Mouse (Mus musculus) liver, embryonic 16.5 days (tissue): ENCODE data around the gene 4933415A04Rik. TPM values are rescaled to one million over a fixed set of nuclear protein-coding genes. Genes with fewer than 3 reads are reported as not detected.

Source experiments
- ATAC-seq: fragments of 200-750 bp; cut with Nextera tagmentation; 2 replicates; pipeline ENCODE4 v1.8.0; 2017; ENCODE audit warnings: low read depth, mild to moderate bottlenecking, moderate number of reproducible peaks, moderate library complexity
- H3K27ac ChIP-seq: fragments of 300-500 bp; sonication (generic); 2 replicates; pipeline ENCODE4 v1.5.1; 2014; ENCODE audit warnings: mild to moderate bottlenecking, low read length
- H3K27me3 ChIP-seq: fragments of 300-500 bp; sonication (generic); 2 replicates; pipeline ENCODE4 v1.6.1; 2014; ENCODE audit warnings: low read depth, low read length, mixed read lengths; ENCODE audit not compliant: control insufficient read depth, insufficient read depth
- H3K36me3 ChIP-seq: fragments of 300-500 bp; sonication (generic); 2 replicates; pipeline ENCODE4 v1.6.1; 2014; ENCODE audit warnings: mild to moderate bottlenecking; ENCODE audit not compliant: control insufficient read depth, insufficient read depth
- H3K4me1 ChIP-seq: fragments of 300-500 bp; sonication (generic); 2 replicates; pipeline ENCODE4 v1.6.1; 2014; ENCODE audit warnings: low read depth, low read length, mixed read lengths; ENCODE audit not compliant: control insufficient read depth
- H3K4me2 ChIP-seq: fragments of 300-500 bp; sonication (generic); 2 replicates; pipeline ENCODE4 v1.6.1; 2014; ENCODE audit warnings: low read depth, low read length, mixed read lengths
- H3K4me3 ChIP-seq: fragments of 300-500 bp; sonication (generic); 2 replicates; pipeline ENCODE4 v1.5.1; 2014; ENCODE audit warnings: low read depth, mild to moderate bottlenecking, low read length
- H3K9ac ChIP-seq: fragments of 300-500 bp; sonication (generic); 2 replicates; pipeline ENCODE4 v1.6.1; 2014; ENCODE audit warnings: low read depth, low read length
- H3K9me3 ChIP-seq: fragments of 300-500 bp; sonication (generic); replicated peaks from 2 replicates; pipeline ENCODE4 v1.6.1; 2016; ENCODE audit warnings: low read length; ENCODE audit not compliant: control insufficient read depth
- WGBS: fragments of 180-500 bp; shearing (Covaris S2); extraction: QIAGEN DNeasy Blood & Tissue Kit; methylation state at CpG from one replicate; pipeline ENCODE4 v1.1.7; 2014; ENCODE audit not compliant: insufficient replicate concordance; 5-methylcytosine and 5-hydroxymethylcytosine counted together
- polyA plus RNA-seq: library from polyadenylated mRNA; unstranded; fragments of >200 nt; fragmentation: Nextera tagmentation; extraction: Ambion mirVana; gene quantifications from 2 replicates; pipeline ENCODE4 v1.2.1, GENCODE M21; 2015

The 4933415A04Rik gene
- polyA plus RNA-seq, 1 experiment from 2014 or later: 0.71 TPM

DNA sequence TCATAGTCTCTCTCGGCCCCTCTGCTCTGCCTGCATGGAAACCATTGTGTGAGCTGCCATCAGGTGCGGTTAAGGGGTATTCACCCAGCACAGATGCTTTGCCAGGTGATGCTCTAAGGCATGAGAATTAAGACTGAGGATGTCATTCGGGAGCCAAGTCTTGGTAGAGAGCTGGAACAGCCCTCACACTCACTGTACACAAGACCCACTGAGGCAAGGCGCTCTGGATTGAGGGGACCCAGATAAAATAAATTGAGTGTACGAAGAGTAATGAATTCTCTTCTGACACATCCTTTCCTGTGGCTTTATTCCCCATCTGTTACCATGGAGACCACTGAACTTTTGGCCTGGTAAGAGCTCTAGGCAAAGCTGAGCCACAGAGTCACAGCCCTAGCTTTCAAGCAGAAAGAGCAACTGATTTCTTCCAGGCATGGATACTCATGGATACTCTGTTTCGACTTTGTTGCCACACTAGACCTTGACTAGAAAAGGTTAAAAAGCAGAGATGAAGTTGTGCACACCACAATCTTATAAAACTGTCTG lies 2.8 kb downstream of the 4933415A04Rik start:
- 56% methylated on average over 6 of the region's 6 CpGs for WGBS
- no peak overlapping the region for H3K4me3 ChIP-seq
- no peak for ATAC-seq
- no peak overlapping the region for H3K9ac ChIP-seq
- no peaks in the 10 kb centered on the region for H3K27me3 ChIP-seq
- H3K27ac ChIP-seq: no peak overlapping the region
- no peaks in the 10 kb centered on the region for H3K9me3 ChIP-seq
- H3K4me1 ChIP-seq: no peaks in the 10 kb centered on the region
- no peaks in the 10 kb centered on the region for H3K36me3 ChIP-seq
- no peak overlapping the region for H3K4me2 ChIP-seq

DNA sequence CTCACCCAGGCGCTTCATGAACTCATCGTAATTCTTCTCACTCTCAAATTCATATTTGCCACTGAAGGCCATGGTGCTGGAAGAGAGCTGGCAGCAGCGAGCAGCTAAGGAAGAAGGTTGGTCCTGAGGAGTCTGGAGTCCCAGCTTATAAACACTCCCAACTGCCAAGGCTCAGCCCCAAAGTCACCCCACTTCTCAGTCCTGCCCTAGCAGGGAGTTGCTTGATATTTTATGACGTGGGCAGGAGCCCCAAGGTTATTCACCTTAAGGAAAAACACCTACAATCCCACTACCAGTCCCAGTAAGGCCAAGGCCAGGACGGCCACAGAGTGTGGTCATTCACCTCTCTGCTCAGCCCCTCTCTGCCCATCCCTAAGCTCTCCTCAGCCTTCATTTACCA lies 14.6 kb downstream of the 4933415A04Rik start, which contains the start of gene Fabp6:
TSS of gene Fabp6 (minus strand) at position 101 of the 400 bp plus-strand sequence.
- WGBS: 59% methylated on average over 5 of the region's 5 CpGs
- Histone ChIP-seq H3K9me3 (no peaks in the 10 kb centered on the region), H3K36me3 (no peaks in the 10 kb centered on the region), H3K4me2 (no peak within 1 kb of the TSS), H3K27ac (no peak within 1 kb of the TSS), H3K27me3 (no peaks in the 10 kb centered on the region), H3K4me3 (no peak within 1 kb of the TSS), H3K4me1 (no peaks in the 10 kb centered on the region), H3K9ac (no peak within 1 kb of the TSS)
- ATAC-seq: no peak

DNA sequence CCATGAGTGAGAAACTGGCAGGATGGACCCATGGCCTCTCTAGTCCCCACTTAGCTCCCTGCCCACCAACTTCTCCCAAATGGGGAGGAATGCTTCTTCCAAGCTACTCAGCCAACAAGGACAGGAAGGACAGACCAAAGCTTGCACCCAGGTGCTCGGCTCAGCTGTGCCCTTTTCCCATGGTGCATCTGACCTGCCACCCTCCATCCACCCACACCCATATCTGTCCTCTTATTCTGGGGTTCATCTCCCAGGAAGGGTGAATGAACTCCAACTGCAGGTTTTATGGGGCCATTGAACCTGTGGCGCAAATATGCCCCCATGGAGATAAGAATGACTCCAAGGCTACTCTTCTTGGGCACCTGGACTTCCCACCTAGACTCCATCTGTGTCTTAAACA lies 17.4 kb downstream of the 4933415A04Rik start:
- ATAC-seq: no peak
- 66% methylated on average over 2 of the region's 2 CpGs for WGBS
- Histone ChIP-seq H3K36me3 (no peaks in the 10 kb centered on the region), H3K27ac (no peak overlapping the region), H3K9me3 (no peaks in the 10 kb centered on the region), H3K4me3 (no peak overlapping the region), H3K9ac (no peak overlapping the region), H3K4me2 (no peak overlapping the region), H3K27me3 (no peaks in the 10 kb centered on the region), H3K4me1 (no peaks in the 10 kb centered on the region)

DNA sequence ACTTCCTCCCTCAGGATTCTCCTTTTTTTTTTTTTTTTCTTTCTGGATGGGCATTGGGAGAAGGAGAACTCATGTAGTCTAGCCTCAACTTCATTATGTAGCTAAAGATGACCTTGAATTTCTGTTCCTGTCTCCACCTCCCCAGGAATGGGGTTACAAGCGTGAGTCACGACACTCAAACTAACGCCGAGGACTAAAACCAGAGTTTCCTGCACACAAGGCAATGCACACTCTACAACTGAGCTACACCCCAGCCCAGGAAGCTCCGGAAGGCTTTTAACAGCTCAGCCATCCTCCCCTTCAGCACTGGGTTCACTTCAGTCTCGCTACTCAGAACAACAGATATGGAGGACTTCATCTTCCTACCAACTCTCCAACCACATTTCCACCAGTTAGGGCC lies 18.1 kb downstream of the 4933415A04Rik start:
- no peak for ATAC-seq
- no peak overlapping the region for H3K9ac ChIP-seq
- H3K4me1 ChIP-seq: no peaks in the 10 kb centered on the region
- WGBS: 51% methylated on average over 6 of the region's 6 CpGs
- no peaks in the 10 kb centered on the region for H3K36me3 ChIP-seq
- H3K4me2 ChIP-seq: no peak overlapping the region
- H3K27me3 ChIP-seq: no peaks in the 10 kb centered on the region
- H3K4me3 ChIP-seq: no peak overlapping the region
- no peak overlapping the region for H3K27ac ChIP-seq
- no peaks in the 10 kb centered on the region for H3K9me3 ChIP-seq

DNA sequence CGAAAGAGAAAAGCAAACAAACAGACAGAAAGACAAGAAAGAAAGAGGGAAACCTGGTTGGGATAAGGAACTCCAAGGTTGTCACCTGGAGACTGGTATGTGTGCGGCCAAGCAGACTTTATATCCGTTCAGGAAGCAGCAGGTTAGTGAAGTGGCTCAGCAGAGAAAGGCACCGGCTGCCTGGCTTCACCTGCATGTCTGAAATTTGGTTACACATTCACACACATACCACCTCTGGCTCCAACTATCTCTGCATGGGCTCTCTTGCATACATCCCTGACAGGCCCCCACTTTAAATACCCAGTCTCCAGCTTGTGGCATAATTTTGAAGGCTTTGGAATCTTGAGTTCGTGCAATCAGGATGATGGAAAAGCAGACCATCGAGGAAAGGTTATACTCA lies 19.0 kb downstream of the 4933415A04Rik start:
- no peaks in the 10 kb centered on the region for H3K9me3 ChIP-seq
- no peak for ATAC-seq
- H3K4me3 ChIP-seq: no peak overlapping the region
- H3K4me2 ChIP-seq: no peak overlapping the region
- no peak overlapping the region for H3K9ac ChIP-seq
- H3K27me3 ChIP-seq: no peaks in the 10 kb centered on the region
- 64% methylated on average over 6 of the region's 6 CpGs for WGBS
- H3K36me3 ChIP-seq: no peaks in the 10 kb centered on the region
- no peak overlapping the region for H3K27ac ChIP-seq
- H3K4me1 ChIP-seq: no peaks in the 10 kb centered on the region

DNA sequence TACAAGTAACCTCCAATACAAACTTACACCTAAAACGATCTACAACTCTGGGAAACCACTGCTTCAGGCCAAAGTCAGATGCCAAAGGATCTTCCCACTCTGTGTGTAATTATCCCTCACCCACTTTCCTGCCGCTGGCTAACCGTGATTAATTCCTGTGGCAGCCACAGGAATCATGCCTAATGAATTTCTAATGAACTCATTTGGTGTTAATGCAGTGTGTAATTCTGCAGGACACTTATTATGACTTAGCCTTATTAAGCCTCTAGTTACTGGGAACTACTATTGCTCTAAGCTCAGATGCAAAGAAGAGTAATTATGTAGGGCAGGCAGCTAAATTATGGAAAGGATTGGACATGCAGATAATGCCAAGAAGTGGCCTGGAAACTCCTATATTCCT lies 21.6 kb downstream of the 4933415A04Rik start:
- Histone ChIP-seq H3K4me3 (no peak overlapping the region), H3K4me2 (no peak overlapping the region), H3K9me3 (no peaks in the 10 kb centered on the region), H3K27me3 (no peaks in the 10 kb centered on the region), H3K4me1 (no peaks in the 10 kb centered on the region), H3K9ac (no peak overlapping the region), H3K36me3 (no peaks in the 10 kb centered on the region), H3K27ac (no peak overlapping the region)
- WGBS: 60% methylated on average over 3 of the region's 3 CpGs
- ATAC-seq: no peak

DNA sequence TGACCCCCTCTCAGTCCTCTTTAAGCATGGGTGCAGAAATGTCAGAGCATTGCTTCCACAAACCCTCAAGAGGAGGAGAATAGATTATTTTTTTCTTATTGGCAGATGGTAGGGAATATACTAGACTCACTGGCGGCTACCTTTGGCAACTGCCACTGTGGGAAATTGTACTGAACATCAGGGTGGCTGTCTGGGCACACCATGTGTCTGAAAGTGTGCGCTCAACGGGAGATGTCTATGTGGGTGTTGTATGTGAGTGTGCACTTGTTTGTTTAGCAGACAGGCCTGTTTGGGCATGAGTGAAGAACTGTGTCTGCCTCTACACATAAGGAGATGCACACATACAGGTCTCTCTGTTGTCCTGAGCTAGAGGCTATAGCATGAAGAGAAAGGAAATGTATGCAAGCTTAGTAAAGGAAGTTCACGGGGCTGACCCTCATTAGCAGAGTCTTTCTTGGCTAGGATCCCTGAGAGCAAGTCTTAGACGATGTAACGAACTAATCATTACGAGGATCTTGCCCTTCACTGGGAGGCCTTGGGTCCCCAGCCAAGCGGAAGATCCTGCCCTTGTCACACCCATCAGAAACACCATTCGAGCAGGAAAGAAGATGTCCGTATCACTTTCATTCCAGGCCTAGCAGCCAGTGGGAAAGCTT lies 23.3 kb downstream of the 4933415A04Rik start:
- 65% methylated on average over 10 of the region's 10 CpGs for WGBS
- ATAC-seq: no peak

DNA sequence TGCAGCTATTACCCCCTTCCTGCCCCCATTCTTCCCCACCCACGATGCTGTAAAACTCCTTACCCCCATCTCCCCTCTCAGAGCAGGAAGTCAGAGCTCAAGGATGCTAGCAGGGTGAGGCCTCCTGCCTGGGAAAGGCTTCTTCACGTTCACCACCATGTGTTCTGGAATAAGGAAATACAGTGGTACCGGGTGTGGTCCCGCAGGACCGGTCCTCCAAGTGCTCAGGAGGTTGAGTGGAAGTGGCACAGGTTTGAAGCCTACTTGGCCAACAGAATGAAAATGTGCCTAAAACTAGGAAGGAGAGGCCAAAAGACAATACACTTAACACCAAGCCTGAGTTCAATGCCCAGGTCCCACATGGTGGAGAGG lies 23.8 kb downstream of the 4933415A04Rik start:
- no peaks in the 10 kb centered on the region for H3K36me3 ChIP-seq
- H3K4me1 ChIP-seq: no peaks in the 10 kb centered on the region
- H3K4me2 ChIP-seq: no peak overlapping the region
- H3K27me3 ChIP-seq: no peaks in the 10 kb centered on the region
- 59% methylated on average over 5 of the region's 5 CpGs for whole genome bisulfite sequencing
- no peaks in the 10 kb centered on the region for H3K9me3 ChIP-seq
- no peak overlapping the region for H3K9ac ChIP-seq
- H3K4me3 ChIP-seq: no peak overlapping the region
- ATAC-seq: no peak
- H3K27ac ChIP-seq: no peak overlapping the region

More for the DNA sequence above, 23.3 kb downstream of the 4933415A04Rik start:
- Histone ChIP-seq H3K4me1 (no peaks in the 10 kb centered on the region), H3K9ac (no peak overlapping the region), H3K36me3 (no peaks in the 10 kb centered on the region), H3K9me3 (no peaks in the 10 kb centered on the region), H3K27ac (no peak overlapping the region), H3K4me3 (no peak overlapping the region), H3K4me2 (no peak overlapping the region), H3K27me3 (no peaks in the 10 kb centered on the region)

DNA sequence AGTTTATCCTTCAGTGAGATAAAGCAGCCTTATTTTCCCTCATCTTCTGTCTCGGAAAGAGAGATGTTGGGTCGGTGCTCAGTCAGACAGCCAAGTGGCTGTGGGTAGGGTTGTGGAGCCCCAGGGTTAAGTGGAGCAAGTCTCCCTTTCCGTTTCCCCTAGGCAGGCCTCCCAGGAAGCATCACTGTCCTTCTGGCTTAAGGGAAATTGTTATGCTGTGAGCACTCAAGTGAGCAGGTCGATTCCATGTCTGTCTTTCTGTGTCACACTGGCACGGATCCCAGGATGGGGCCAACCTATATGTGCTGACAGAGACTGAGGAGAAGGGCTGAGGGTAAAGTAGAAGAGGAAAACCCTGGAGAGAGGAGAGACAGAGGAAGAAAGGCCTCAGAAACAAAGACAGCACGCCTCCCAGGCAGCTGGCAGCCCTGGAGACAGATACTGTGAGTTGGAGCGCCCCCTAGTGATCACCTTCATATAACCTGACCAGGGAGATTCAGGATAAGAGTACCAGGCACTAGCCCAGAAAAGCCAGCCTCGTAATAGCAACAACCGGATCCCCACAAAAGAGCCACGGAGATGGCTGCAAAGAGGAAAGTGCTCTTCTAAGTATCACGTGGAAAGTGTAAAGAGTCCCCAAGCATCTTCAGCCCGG lies 26.1 kb downstream of the 4933415A04Rik start:
- no peaks in the 10 kb centered on the region for H3K27me3 ChIP-seq
- H3K36me3 ChIP-seq: no peaks in the 10 kb centered on the region
- no peak overlapping the region for H3K27ac ChIP-seq
- H3K9me3 ChIP-seq: no peaks in the 10 kb centered on the region
- H3K4me1 ChIP-seq: no peaks in the 10 kb centered on the region
- H3K4me2 ChIP-seq: no peak overlapping the region
- 28% methylated on average over 12 of the region's 12 CpGs for WGBS
- no peak overlapping the region for H3K9ac ChIP-seq
- ATAC-seq: peak; percentile 47; the same call in 1 of the 2 replicates
- no peak overlapping the region for H3K4me3 ChIP-seq
